In genomic region chr13:51696481-51696880, GRCm38 (mm10) we compare ENCODE assay signal across 1 mouse cellular context.
TF ChIP-seq lines count a peak whose summit lies in the region.

No protein-coding gene starts in this region.

TF ChIP-seq in MEL, 35 proteins besides CTCF, POLR2A, EP300 and RAD21 (continued from another document):
- TF ChIP-seq CHD1 (IDR thresholded peaks at IDR 0.05; ENCODE audit: low read depth, low read length), result 0 out of 2 replicates have a peak, but pooled peaks have one; percentile 44
